ENCODE assay signal across 8 mouse cellular contexts in the genomic region with DNA sequence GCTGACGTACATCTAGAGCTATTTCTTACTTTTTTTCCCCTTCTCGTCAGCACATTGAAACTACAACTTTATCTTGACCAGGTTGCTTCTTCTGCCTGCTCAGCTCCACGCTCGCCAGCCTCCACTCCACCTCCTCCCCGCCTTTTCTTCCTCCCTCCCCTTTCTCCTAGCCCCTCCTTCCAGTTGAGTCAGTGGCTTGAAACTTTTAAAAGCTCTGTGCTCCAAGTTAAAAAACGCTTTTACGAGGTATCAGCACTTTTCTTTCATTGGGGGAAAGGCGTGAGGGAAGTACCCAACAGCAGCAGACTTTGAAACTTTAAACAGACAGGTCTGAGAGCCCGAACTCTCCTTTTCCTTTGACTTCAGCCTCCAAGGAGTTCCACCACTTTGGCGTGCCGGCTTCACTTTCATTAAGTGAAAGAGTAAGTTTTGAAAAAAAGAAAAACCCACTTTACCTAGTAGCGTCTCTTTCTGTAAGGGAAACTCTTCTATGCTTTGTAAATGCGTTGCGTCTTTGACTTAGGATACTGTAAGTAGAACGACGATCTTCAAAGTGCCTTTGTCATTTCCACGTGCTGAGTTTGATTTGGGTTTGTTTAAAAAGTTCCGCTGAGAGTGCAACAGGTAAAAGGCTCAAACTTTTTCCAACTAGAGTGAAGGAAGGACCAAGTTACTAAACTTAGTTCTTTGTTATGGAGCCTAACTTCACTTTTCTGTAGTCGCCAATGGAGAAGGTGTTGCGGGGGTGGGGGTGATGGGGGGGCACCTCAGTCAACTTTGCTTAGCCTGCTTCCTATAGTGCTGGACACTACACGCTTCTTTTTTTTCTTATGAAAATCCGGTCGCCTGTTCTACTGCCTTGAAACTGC. TPM values are rescaled to one million over a fixed set of nuclear protein-coding genes. Genes with fewer than 3 reads are reported as not detected.
DNase-seq lines count a peak whose midpoint lies in the region; ATAC-seq lines count a peak whose summit lies in the region.

Gja1 (plus strand) TSS at position 234 of the 869 bp plus-strand sequence.

- H3K27me3 ChIP-seq in intestine, embryonic 15.5 days (replicated peaks) = no peaks in the 10 kb centered on the region
- H3K27me3 ChIP-seq in limb, embryonic 11.5 days (ENCODE audit: control insufficient read depth, insufficient read depth, low read length) = no peaks in the 10 kb centered on the region
- no peaks in the 10 kb centered on the region for H3K27me3 ChIP-seq in midbrain, embryonic 11.5 days (ENCODE audit: control insufficient read depth, insufficient read depth, low read length)

- peak in 1 of 2 experiments; percentile 35 for DNase-seq in layer of hippocampus, adult 18-20 months (ENCODE audit: low spot score in 2 of 2)
- DNase-seq in layer of hippocampus, adult 9-11 months = no peak
- DNase-seq in embryo, embryonic 10.5 days (ENCODE audit: low spot score) = peak; percentile 88
- peak; percentile 82 for DNase-seq in limb, embryonic 11.5 days (ENCODE audit: low spot score)
- peak; percentile 95 for DNase-seq in midbrain, embryonic 11.5 days (ENCODE audit: low spot score, missing footprints)
- DNase-seq in thymus, postnatal 14 days = peak; percentile 9

- no peaks in the 10 kb centered on the region for H3K9me3 ChIP-seq in intestine, embryonic 15.5 days
- no peaks in the 10 kb centered on the region for H3K9me3 ChIP-seq in limb, embryonic 11.5 days (ENCODE audit: control insufficient read depth, low read length)
- H3K9me3 ChIP-seq in midbrain, embryonic 11.5 days (ENCODE audit: control insufficient read depth, low read length) = no peaks in the 10 kb centered on the region

- H3K27ac ChIP-seq in intestine, embryonic 15.5 days = peak within 1 kb of the TSS; percentile 11; the same call in 1 of the 2 replicates
- peak within 1 kb of the TSS; percentile 78 for H3K27ac ChIP-seq in limb, embryonic 11.5 days (replicated peaks; ENCODE audit: low read depth, low read length)
- peak within 1 kb of the TSS; percentile 51; the same call in 1 of the 2 replicates for H3K27ac ChIP-seq in midbrain, embryonic 11.5 days (ENCODE audit: low read depth, low read length)

- H3K9ac ChIP-seq in intestine, embryonic 15.5 days = peak within 1 kb of the TSS; percentile 45
- peak within 1 kb of the TSS; percentile 98 for H3K9ac ChIP-seq in limb, embryonic 11.5 days (ENCODE audit: low read length)
- peak within 1 kb of the TSS; percentile 80 for H3K9ac ChIP-seq in midbrain, embryonic 11.5 days (ENCODE audit: low read length)

- H3K4me2 ChIP-seq in intestine, embryonic 15.5 days (replicated peaks) = peak within 1 kb of the TSS; percentile 77
- H3K4me2 ChIP-seq in limb, embryonic 11.5 days (ENCODE audit: low read depth, severe bottlenecking) = peak within 1 kb of the TSS; percentile 71
- H3K4me2 ChIP-seq in midbrain, embryonic 11.5 days = peak within 1 kb of the TSS; percentile 76

- H3K4me1 ChIP-seq in intestine, embryonic 15.5 days (replicated peaks) = no peaks in the 10 kb centered on the region
- 0 out of 2 replicates have a peak, but pooled peaks cover 3% of the 10 kb centered on the region for H3K4me1 ChIP-seq in limb, embryonic 11.5 days (ENCODE audit: control insufficient read depth, insufficient read depth, low read length)
- peaks cover 18% of the 10 kb centered on the region for H3K4me1 ChIP-seq in midbrain, embryonic 11.5 days (ENCODE audit: control insufficient read depth, insufficient read depth, low read length)

- no peaks in the 10 kb centered on the region for H3K36me3 ChIP-seq in intestine, embryonic 15.5 days
- H3K36me3 ChIP-seq in limb, embryonic 11.5 days (ENCODE audit: control insufficient read depth, insufficient read depth, low read length) = no peaks in the 10 kb centered on the region
- H3K36me3 ChIP-seq in midbrain, embryonic 11.5 days (ENCODE audit: control insufficient read depth, insufficient read depth, low read length) = no peaks in the 10 kb centered on the region

- ATAC-seq in granulocyte monocyte progenitor cell, adult 5-6 weeks (replicated peaks; ENCODE audit: poor library complexity, severe bottlenecking) = peak; percentile 59
- ATAC-seq in intestine, embryonic 15.5 days = peak; percentile 83
- ATAC-seq in limb, embryonic 11.5 days (ENCODE audit: insufficient number of reproducible peaks, low FRiP score, low TSS enrichment, low read depth) = peak; percentile 53; the same call in 1 of the 2 replicates
- ATAC-seq in midbrain, embryonic 11.5 days (ENCODE audit: low FRiP score) = peak; percentile 43

- peak within 1 kb of the TSS; percentile 50 for H3K4me3 ChIP-seq in intestine, embryonic 15.5 days (replicated peaks)
- H3K4me3 ChIP-seq in limb, embryonic 11.5 days (ENCODE audit: low read depth, low read length) = peak within 1 kb of the TSS; percentile 75
- peak within 1 kb of the TSS; percentile 51 for H3K4me3 ChIP-seq in midbrain, embryonic 11.5 days (ENCODE audit: low read depth, low read length)

- under 1% methylated on average over 23 of the region's 23 CpGs for WGBS in intestine, embryonic 15.5 days
- WGBS in limb, embryonic 11.5 days = under 1% methylated on average over 23 of the region's 23 CpGs
- WGBS in midbrain, embryonic 11.5 days = 0% methylated on average over 23 of the region's 23 CpGs

RNA-seq across cellular contexts. Expression of gene Gja1, which starts in this region (rescaled TPM):
- 100 to 1,000 TPM; 267 to 285 TPM for total RNA-seq in layer of hippocampus, adult 18-20 months (2021)
- total RNA-seq in granulocyte monocyte progenitor cell, adult 5-6 weeks (2014; fragmentation: Nextera tagmentation) = 0.41 and 1.3 TPM in 2 replicates
- total RNA-seq in granulocyte monocyte progenitor cell, adult 5-6 weeks (2017) = 3.7 and 4.9 TPM in 2 replicates
- polyA plus RNA-seq in intestine, embryonic 15.5 days (2015; fragmentation: Nextera tagmentation; extraction: Ambion mirVana) = 38.6 and 43.2 TPM in 2 replicates
- polyA plus RNA-seq in limb, embryonic 11.5 days (2014; fragmentation: Nextera tagmentation; extraction: Ambion mirVana) = 333 and 343 TPM in 2 replicates
- polyA plus RNA-seq in midbrain, embryonic 11.5 days (2014; fragmentation: Nextera tagmentation; extraction: Ambion mirVana) = 130 and 147 TPM in 2 replicates

Comparison
In these comparisons a context has a peak if more than half of its experiments do, and no peak if none do; other contexts are left out.
1. RNA of gene Gja1 (total RNA-seq): 267 to 285 TPM in layer of hippocampus, adult 18-20 months; 0.41 to 4.9 TPM in granulocyte monocyte progenitor cell, adult 5-6 weeks; every median in the first group is over 10 times any median in the second.
2. H3K27ac ChIP-seq: peak in every context shown above with its lines; median percentile 78 in limb, embryonic 11.5 days; 51 in midbrain, embryonic 11.5 days; 11 in intestine, embryonic 15.5 days.
3. H3K9ac ChIP-seq: peak in every context shown above with its lines; median percentile 98 in limb, embryonic 11.5 days; 80 in midbrain, embryonic 11.5 days; 45 in intestine, embryonic 15.5 days.
4. Peak in every context shown above with its lines, with median percentiles within 50 percentile points of each other: ATAC-seq, H3K4me2 ChIP-seq and H3K4me3 ChIP-seq.